Mouse (Mus musculus) G1E (cell line): ENCODE data around the gene Tspan9.

Source experiments
- CTCF ChIP-seq: IDR thresholded peaks from 2 replicates; pipeline ENCODE4 v1.5.1; 2012; ENCODE audit warnings: low read depth, low read length, inconsistent platforms, mixed read lengths
- GATA1 ChIP-seq: IDR thresholded peaks from 2 replicates; pipeline ENCODE4 v1.6.1; 2012; ENCODE audit warnings: borderline replicate concordance, low read length, inconsistent platforms, mixed read lengths
- GATA2 ChIP-seq: IDR thresholded peaks from 2 replicates; pipeline ENCODE4 v1.6.1; 2012; ENCODE audit warnings: low read depth, low read length, inconsistent platforms, borderline replicate concordance
- TAL1 ChIP-seq: conservative IDR thresholded peaks from 2 replicates; pipeline ENCODE4 v1.6.1; 2012; ENCODE audit warnings: low read depth, low read length, inconsistent platforms, mixed read lengths

DNA sequence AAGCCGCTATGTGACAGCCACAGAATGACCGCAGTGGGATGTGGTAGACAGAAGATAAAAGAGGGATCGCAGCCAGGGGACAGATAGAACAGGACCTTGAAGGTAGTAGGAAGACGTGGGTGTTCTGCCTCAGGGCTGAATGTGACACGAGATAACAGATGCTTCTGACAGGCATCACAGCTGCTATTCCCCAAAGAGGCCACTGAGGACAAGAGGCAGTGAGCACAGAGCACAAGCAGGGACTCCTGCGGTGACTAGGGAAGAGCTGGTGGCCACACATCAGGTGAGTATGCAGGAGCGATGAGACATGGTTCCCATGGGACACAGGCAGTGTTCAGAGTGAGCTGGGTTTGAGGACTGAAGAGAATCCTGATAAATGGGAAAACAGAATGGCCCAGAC lies 173.7 kb downstream of the Tspan9 start:
- TF ChIP-seq CTCF = no peak
- no peak for TF ChIP-seq GATA1
- no peak for TF ChIP-seq TAL1
- TF ChIP-seq GATA2 = no peak
